Mouse (Mus musculus) limb, embryonic 11.5 days (tissue): ENCODE data around the gene Abhd11. TPM values are rescaled to one million over a fixed set of nuclear protein-coding genes. Genes with fewer than 3 reads are reported as not detected.

Experiments used
- ATAC-seq: fragments of 200-750 bp; cut with Nextera tagmentation; 2 replicates; pipeline ENCODE4 v1.8.0; 2017; ENCODE audit warnings: low read depth; ENCODE audit not compliant: insufficient number of reproducible peaks, low FRiP score, low TSS enrichment
- DNase-seq: peaks from one replicate; pipeline ENCODE4 v3.0.0-alpha.2; 2015; ENCODE audit warnings: low spot score
- H3K27ac ChIP-seq: fragments of 300-500 bp; sonication (generic); replicated peaks from 2 replicates; pipeline ENCODE4 v1.5.1; 2014; ENCODE audit warnings: low read depth, mild to moderate bottlenecking, low read length
- H3K27me3 ChIP-seq: fragments of 300-500 bp; sonication (generic); 2 replicates; pipeline ENCODE4 v1.6.1; 2014; ENCODE audit warnings: mild to moderate bottlenecking, low read length, mixed read lengths; ENCODE audit not compliant: control insufficient read depth, insufficient read depth
- H3K36me3 ChIP-seq: fragments of 300-500 bp; sonication (generic); 2 replicates; pipeline ENCODE4 v1.6.1; 2014; ENCODE audit warnings: mild to moderate bottlenecking, low read length, moderate library complexity, mixed read lengths; ENCODE audit not compliant: control insufficient read depth, insufficient read depth
- H3K4me1 ChIP-seq: fragments of 300-500 bp; sonication (generic); 2 replicates; pipeline ENCODE4 v1.6.1; 2014; ENCODE audit warnings: low read length, mixed read lengths; ENCODE audit not compliant: control insufficient read depth, insufficient read depth
- H3K4me2 ChIP-seq: fragments of 300-500 bp; sonication (generic); 2 replicates; pipeline ENCODE4 v1.6.1; 2014; ENCODE audit warnings: low read depth, mild to moderate bottlenecking, moderate library complexity; ENCODE audit not compliant: severe bottlenecking
- H3K4me3 ChIP-seq: fragments of 300-500 bp; sonication (generic); 2 replicates; pipeline ENCODE4 v1.5.1; 2014; ENCODE audit warnings: low read depth, low read length
- H3K9ac ChIP-seq: fragments of 300-500 bp; sonication (generic); 2 replicates; pipeline ENCODE4 v1.6.1; 2014; ENCODE audit warnings: mild to moderate bottlenecking, low read length
- H3K9me3 ChIP-seq: fragments of 300-500 bp; sonication (generic); 2 replicates; pipeline ENCODE4 v1.6.1; 2016; ENCODE audit warnings: low read length; ENCODE audit not compliant: control insufficient read depth
- WGBS: fragments of 180-500 bp; shearing (Covaris S2); extraction: QIAGEN DNeasy Blood & Tissue Kit; methylation state at CpG from one replicate; pipeline ENCODE4 v1.1.7; 2014; 5-methylcytosine and 5-hydroxymethylcytosine counted together
- polyA plus RNA-seq: library from polyadenylated mRNA; unstranded; fragments of >200 nt; fragmentation: Nextera tagmentation; extraction: Ambion mirVana; gene quantifications from 2 replicates; pipeline ENCODE4 v1.2.1, GENCODE M21; 2014

The Abhd11 gene
- polyA plus RNA-seq, 1 experiment from 2014 or later, result 27.8 TPM

DNA sequence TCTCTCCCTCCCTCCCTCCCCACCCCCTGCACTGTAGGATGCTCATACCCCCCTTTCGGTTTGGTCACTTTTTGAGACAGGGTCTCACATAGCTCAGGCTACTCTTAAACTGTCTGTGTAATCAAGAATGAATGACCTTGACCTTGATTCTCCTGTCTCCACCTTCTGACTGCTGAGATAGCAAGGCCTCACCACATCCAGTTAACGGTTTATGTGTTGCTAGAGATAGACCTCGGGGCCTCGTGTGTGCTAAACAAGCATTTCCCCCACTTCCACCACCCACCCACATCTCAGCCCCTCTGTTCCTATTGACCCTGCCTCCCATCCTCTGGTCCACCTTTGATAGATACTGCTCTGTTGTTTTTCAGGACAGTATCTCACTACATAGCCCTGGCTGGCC lies 31.1 kb upstream of the Abhd11 start:
- H3K27ac ChIP-seq, result no peak overlapping the region
- no peaks in the 10 kb centered on the region for H3K4me1 ChIP-seq
- ATAC-seq (no peak), DNase-seq (no peak)
- H3K9me3 ChIP-seq, result no peaks in the 10 kb centered on the region
- H3K27me3 ChIP-seq, result no peaks in the 10 kb centered on the region
- no peaks in the 10 kb centered on the region for H3K36me3 ChIP-seq
- H3K4me2 ChIP-seq, result no peak overlapping the region
- WGBS, result 82% methylated on average over 4 of the region's 4 CpGs
- H3K4me3 ChIP-seq, result no peak overlapping the region
- no peak overlapping the region for H3K9ac ChIP-seq

DNA sequence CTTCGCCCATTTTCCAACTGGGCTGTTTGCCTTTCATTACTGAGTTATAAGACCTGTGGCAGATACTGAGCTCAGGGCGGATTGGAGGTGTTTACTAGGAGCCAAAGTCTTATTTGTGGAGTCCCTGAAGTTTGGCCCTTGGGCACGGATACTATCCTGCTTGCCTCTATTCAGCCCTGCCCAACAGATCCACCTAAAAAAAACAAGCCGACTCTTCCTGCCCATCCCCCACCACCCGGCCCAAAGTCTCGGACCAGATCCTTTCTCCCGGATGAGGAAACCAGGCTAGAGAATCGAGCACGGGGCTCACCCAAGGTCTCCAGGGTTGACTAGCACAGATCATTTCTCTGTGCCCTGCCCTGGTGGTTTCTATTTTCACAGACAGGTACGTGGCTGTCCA lies 27.8 kb upstream of the Abhd11 start:
- H3K4me2 ChIP-seq, result no peak overlapping the region
- H3K9ac ChIP-seq, result no peak overlapping the region
- DNase-seq, result no peak
- H3K4me1 ChIP-seq, result peaks cover 6% of the 10 kb centered on the region
- H3K4me3 ChIP-seq, result no peak overlapping the region
- no peaks in the 10 kb centered on the region for H3K9me3 ChIP-seq
- peaks cover 25% of the 10 kb centered on the region for H3K27me3 ChIP-seq
- H3K27ac ChIP-seq, result no peak overlapping the region
- ATAC-seq, result no peak
- WGBS, result 72% methylated on average over 10 of the region's 10 CpGs
- no peaks in the 10 kb centered on the region for H3K36me3 ChIP-seq

DNA sequence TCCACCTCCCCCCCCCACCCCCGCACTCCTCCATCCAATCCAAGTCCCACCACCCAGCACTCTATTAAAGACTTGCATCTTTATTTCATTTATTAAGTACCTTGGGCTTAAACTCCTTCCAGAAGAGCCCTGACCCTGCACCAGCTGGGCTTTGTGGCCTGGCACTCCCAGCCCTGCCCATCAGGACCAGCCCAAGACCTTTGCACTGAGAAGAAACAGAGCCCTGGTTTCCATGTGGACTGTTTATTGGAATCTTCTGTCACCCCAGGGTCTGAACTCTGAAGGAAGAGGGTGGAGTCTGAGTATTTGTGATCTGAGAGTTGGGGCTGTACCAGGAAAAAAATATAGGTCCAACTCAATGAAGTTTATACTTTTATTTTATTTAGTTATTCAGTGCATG lies 25.8 kb upstream of the Abhd11 start:
- Histone ChIP-seq H3K4me2 (no peak overlapping the region), H3K9me3 (no peaks in the 10 kb centered on the region), H3K9ac (no peak overlapping the region), H3K36me3 (no peaks in the 10 kb centered on the region), H3K27ac (0 out of 2 replicates have a peak overlapping the region, but pooled peaks have one; percentile 21), H3K4me1 (peaks cover 10% of the 10 kb centered on the region), H3K4me3 (no peak overlapping the region), H3K27me3 (peaks cover 44% of the 10 kb centered on the region)
- DNase-seq (no peak), ATAC-seq (no peak)
- 94% methylated on average over 1 of the region's 1 CpGs for WGBS

DNA sequence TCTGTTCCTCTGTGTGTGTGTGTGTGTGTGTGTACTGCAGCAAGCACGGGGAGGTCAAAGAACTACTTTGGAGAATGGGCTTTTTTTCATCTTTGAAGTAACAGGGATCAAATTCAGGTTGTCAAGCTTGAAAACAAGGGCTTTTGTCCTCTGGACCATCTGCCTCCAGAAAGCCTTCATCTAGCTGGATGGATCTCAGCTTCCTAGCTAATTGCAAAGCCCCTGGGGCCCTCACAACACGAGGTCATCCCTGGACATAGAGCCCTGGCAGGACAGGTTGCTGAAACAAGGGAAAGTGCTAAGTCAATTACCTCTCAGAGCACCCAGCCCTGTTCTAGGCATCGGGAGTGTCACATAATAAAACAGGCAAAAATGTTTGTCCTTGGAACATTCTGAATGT lies 25.2 kb upstream of the Abhd11 start:
- peaks cover 44% of the 10 kb centered on the region for H3K27me3 ChIP-seq
- ATAC-seq, result no peak
- WGBS, result 32% methylated on average over 3 of the region's 3 CpGs
- H3K9ac ChIP-seq, result no peak overlapping the region
- H3K27ac ChIP-seq, result no peak overlapping the region
- no peaks in the 10 kb centered on the region for H3K36me3 ChIP-seq
- no peak for DNase-seq
- H3K4me3 ChIP-seq, result no peak overlapping the region
- no peak overlapping the region for H3K4me2 ChIP-seq
- H3K9me3 ChIP-seq, result no peaks in the 10 kb centered on the region
- peaks cover 10% of the 10 kb centered on the region for H3K4me1 ChIP-seq

DNA sequence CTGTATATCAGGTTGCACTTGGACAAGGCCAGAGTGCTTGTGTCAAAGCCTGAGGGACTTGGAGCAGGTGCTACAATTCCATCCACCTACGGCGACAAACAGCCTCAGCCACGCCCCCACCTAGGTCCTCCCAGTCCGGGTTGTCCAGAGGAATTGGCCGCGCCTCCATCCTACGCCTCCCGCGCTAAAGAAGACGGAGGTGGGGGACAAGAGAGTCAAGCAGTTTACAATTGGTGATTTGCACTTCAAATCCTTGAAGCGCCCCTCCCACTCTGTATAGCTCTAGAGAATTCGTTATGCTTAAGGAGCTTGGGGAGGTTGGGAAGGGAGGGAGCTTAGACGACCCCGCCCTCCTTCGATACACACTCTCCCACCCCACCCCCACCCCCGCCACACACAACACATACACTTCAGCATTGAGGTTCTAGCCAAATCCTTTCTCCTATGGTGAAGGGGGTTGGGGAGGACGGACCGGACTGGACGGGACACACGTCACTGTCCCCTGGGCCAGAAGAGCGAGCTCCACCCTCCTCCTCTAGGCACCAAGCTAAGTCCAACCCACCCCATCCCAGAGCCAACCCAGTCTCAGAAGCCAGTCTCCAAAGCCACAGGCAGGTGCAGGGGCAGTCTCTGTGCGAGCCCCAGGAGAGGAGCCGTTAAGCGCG lies 23.2 kb upstream of the Abhd11 start, which contains the start of gene Cldn3:
TSS of gene Cldn3 (plus strand) at position 582 of the 665 bp plus-strand sequence.
- WGBS, result 2% methylated on average over 25 of the region's 25 CpGs
- Histone ChIP-seq H3K4me1 (peaks cover 10% of the 10 kb centered on the region), H3K27ac (no peak within 1 kb of the TSS), H3K4me3 (peak within 1 kb of the TSS; percentile 20), H3K9me3 (no peaks in the 10 kb centered on the region), H3K27me3 (peaks cover 51% of the 10 kb centered on the region), H3K36me3 (no peaks in the 10 kb centered on the region), H3K4me2 (peak within 1 kb of the TSS; percentile 34), H3K9ac (no peak within 1 kb of the TSS; the same call in 1 of the 2 replicates)
- 0 out of 2 replicates have a peak, but pooled peaks have one; percentile 32 for ATAC-seq
- peak; percentile 52 for DNase-seq

- H3K4me1 ChIP-seq, result peaks cover 10% of the 10 kb centered on the region
- H3K9me3 ChIP-seq, result no peaks in the 10 kb centered on the region
- DNase-seq (peak; percentile 51), ATAC-seq (no peak)
- H3K9ac ChIP-seq, result no peak overlapping the region; the same call in 1 of the 2 replicates
- peak overlapping the region; percentile 20 for H3K4me3 ChIP-seq
- H3K27ac ChIP-seq, result no peak overlapping the region
- H3K27me3 ChIP-seq, result peaks cover 51% of the 10 kb centered on the region
- peak overlapping the region; percentile 34 for H3K4me2 ChIP-seq
- no peaks in the 10 kb centered on the region for H3K36me3 ChIP-seq
- WGBS, result 6% methylated on average over 79 of the region's 79 CpGs
These were observed 22.4 kb upstream of the Abhd11 start for GRCm38 (mm10) chr5:134986298-134987268.

DNA sequence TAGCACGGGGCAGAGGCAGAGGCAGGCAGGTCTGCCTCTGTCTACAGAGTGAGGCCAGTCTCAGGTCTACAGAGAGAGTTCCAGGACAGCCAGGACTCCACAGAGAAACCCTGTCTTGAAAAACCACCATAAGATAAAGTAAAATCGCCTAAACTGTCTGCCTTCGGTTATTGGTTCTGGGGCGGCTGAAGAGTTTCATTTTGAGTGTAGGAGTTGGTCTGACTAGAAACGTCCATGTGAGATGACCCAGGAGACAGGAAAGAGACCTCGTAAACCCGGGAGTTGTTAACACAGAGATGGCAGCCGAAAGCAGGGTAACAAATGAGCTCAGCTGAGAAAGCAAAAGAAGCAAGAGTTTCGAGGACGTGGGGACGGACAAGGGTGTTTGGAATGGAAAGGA lies 19.8 kb upstream of the Abhd11 start:
- Histone ChIP-seq H3K4me2 (no peak overlapping the region), H3K9ac (no peak overlapping the region), H3K27me3 (peaks cover 46% of the 10 kb centered on the region), H3K36me3 (no peaks in the 10 kb centered on the region), H3K4me1 (peaks cover 10% of the 10 kb centered on the region), H3K9me3 (no peaks in the 10 kb centered on the region), H3K27ac (no peak overlapping the region), H3K4me3 (no peak overlapping the region)
- 54% methylated on average over 11 of the region's 11 CpGs for WGBS
- DNase-seq (no peak), ATAC-seq (no peak)

DNA sequence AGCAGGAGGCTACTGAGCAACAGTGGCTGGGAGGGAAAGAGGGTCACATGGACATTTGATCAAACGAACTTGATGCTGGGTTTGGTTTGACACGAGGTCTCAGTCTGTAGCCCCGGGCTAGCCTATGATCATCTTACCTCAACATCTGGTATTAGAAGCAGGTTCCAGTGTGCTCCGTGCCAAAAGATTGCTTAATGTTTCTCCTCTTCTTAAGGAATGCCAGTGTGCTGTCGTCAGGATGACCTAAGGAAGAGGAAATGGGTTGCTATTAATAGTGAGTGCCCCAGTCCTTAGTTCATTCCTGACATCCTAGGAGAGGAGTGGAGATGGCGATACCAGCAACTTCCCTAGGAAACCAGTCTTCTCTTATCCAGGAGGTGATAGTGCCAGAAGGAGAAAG lies 19.2 kb upstream of the Abhd11 start:
- 52% methylated on average over 6 of the region's 6 CpGs for WGBS

More for the DNA sequence above, 19.2 kb upstream of the Abhd11 start:
- Histone ChIP-seq H3K27ac (no peak overlapping the region), H3K36me3 (no peaks in the 10 kb centered on the region), H3K9me3 (no peaks in the 10 kb centered on the region), H3K27me3 (peaks cover 40% of the 10 kb centered on the region), H3K4me1 (peaks cover 10% of the 10 kb centered on the region), H3K9ac (no peak overlapping the region), H3K4me3 (no peak overlapping the region), H3K4me2 (no peak overlapping the region)
- ATAC-seq (no peak), DNase-seq (no peak)
